Mouse (Mus musculus) neural tube, embryonic 10.5 days (tissue): ENCODE data around the gene Tmeff1.

Source experiments
- DNase-seq: peaks from one replicate; pipeline ENCODE4 v3.0.0-alpha.2; 2017; ENCODE audit warnings: low spot score; ENCODE audit errors: extremely low spot score

Tmeff1 gene

DNA sequence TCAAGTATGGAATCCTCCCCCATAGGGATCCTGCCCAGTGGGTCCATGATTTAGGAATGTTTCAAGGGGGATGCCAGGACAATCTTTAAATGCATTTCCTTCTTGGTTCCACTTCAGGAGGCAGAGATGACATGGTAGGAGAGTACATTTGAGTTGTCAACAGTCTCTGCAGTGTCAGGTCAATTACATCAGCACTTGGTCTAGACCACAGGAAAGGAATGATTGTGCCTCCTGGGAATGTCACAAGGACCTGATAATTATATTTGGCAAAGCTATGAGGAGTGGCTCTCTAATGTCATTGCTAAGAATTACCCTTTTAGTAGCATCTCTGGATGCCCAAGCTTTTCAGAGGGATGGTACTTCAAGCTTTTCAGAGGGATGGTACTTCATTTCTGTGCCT, 20.0 kb upstream of the Tmeff1 start:
- DNase-seq, result no peak

DNA sequence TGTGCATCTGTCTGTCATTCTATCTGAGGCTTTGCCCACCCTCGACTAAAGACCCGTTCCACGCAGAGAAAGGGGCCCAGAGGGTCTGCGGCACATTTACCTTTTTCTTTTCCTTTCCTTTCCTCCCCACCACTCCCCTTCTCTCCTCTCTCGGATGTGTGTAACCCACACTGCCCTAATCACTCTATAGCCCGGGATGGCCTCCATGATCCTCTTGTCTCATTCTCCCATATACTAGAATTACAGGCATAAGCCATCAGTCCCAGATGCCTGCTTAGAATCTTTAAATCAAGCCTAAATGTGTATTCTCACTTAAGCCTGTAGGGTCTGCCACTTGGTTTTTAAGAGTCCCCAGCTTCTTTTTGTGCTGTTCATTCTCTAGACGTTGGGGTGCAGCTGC, 8.6 kb upstream of the Tmeff1 start:
- no peak for DNase-seq

- DNase-seq, result no peak
These were observed 7.1 kb upstream of the Tmeff1 start for GRCm38 (mm10) chr4:48577831-48578230.

GRCm38 (mm10) chr4:48578399-48578798, 6.6 kb upstream of the Tmeff1 start:
- DNase-seq, result no peak

DNA sequence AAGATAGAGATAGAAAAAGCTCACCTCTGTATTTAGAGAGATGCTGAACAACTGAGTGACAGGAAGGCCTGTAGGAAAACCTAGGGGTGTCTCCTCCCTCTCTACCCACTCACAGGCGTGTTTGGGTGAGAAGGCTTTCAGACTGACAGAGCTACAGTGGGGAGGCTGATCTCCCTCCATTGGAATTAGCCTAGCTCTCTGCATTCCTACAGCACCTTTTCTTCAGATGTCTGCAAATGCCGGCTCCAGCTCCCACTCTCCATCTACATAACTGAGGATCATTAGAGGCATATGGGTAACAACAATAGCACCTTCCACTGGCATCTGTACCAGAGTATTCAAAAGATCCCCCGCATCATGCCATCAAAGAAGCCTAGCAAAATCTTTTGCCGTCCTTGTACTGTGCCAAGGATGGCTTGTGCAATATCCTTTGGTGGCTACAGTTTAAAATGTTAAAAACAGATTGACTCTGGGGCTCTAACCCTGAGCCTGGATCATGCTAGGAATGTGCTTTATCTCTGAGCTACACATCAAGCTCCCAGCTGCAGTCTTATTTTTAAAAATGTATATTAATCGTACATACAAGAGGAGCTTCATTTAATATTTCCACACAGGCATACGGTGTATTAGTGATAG, 5.4 kb upstream of the Tmeff1 start:
- no peak for DNase-seq

- no peak for DNase-seq
These were observed 3.8 kb upstream of the Tmeff1 start for GRCm38 (mm10) chr4:48581201-48581600.

- DNase-seq, result no peak
These were observed 3.0 kb upstream of the Tmeff1 start for GRCm38 (mm10) chr4:48581993-48582392.

DNA sequence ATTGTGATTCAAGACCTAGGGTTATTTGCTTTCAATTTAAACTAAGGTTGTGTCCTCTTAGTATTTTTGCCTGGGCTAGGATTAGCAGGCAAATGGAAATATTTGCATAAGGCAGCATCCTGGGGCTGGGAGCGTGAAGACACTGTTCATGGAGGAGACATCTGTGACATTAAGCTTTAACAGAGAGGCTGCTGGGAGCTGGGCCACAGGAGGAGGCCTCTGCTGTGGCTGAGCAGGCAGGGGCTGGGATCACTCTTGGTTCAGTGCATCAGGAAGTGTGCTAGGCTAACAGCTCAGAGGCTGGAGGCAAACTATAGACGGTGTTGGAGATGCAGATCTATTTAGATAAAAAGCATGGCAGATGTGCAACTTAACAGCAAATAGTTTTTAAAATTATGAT, 2.0 kb upstream of the Tmeff1 start:
- no peak for DNase-seq

DNA sequence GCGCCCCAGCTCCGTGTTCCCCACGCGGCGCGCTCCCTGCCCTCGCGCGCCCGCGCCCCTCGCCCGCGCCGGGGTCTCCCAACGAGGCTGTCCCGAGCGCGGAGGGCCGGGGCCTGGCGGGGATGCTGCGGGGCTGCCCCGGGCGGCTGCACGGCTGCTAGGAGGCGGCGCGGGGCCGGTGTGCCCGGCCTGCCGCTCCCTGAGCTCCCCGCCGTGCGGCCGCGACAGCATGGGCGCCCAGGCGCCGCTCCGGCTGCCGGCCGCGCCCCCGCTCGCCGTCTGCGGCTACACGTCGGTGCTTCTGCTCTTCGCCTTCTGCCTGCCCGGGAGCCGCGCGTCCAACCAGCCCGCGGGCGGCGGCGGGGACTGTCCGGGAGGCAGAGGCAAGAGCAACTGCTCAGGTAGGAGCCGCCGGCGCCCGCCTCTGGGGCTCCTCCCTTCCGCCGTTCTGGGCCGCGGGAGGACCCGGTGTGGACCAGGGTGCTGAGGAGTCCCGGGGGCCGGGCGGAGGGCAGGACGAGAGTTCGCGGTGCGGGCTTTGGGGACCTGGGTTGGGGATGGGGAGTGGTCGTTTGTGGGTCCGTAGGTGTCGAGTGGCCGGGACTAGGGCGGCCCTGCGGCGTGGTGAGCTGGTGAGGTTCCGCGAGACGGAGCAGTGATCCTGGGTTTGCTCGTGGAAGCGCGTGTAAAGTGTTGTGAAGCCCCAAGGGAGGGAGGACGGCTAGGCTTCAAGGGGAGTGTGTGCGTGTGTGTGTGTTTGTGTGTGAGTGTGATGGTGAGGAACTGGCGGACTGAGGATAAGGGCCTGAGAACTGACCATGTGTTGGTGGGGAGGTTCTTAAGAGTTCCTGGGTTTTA, 496 bp downstream of the Tmeff1 start:
- peak; percentile 84 for DNase-seq

DNA sequence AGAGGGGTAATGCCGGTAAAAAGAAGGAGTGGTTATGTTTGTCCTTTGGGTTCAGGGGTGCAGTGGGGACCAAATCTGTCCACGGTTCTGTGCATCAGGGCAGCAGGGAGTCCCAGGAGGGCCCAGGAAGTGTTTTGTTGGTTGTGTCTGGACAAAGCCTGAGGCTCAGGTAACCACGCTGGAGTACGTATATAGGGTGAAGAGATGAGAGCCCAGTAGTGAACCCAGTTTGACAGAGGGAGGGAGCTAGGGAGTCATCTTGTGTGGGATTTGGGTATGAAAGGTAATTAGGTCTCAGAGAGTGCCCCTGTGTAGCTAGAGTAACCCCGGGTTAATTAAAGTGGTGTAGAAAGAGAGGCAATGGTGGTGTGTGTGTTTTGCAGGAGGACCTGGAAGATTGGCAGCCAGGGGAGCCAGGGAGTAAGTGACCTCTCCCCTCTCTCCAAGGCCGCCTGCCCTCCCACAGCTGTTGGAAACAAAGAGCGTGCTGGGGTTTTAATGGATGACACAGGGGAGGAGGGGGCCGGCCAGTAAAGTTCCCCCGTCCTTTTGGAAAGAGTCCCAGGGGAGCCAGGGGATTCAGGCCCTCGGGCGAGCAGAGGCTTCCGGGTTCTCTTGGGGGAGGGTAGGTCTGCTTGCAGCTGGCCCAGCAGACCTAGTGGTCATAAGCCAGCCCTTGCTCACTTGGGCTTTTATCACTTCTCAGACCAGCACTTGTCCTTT, 1.3 kb downstream of the Tmeff1 start:
- DNase-seq, result peak; percentile 81

- no peak for DNase-seq
These were observed 2.6 kb downstream of the Tmeff1 start for GRCm38 (mm10) chr4:48587526-48587925.

DNA sequence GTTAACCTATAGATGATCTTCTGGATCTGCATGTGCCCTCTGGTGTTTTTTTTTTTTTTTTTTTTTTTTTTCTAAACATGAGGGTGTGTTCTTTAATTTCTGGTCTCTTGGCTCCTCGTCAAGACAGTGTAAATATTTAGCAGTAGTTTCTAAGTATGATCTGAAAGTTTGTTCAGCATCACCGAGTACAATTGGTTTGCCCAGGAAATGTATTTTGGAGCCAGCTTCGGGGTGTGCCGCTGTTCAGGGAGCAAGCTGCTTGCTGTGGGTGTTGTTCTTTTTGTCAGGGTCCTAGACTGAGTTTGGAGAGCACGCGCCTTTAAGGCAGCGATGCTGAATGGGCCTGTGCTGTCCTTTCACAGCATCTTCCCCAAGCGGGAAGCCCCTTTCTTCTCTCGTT, 3.6 kb downstream of the Tmeff1 start:
- DNase-seq, result no peak

DNA sequence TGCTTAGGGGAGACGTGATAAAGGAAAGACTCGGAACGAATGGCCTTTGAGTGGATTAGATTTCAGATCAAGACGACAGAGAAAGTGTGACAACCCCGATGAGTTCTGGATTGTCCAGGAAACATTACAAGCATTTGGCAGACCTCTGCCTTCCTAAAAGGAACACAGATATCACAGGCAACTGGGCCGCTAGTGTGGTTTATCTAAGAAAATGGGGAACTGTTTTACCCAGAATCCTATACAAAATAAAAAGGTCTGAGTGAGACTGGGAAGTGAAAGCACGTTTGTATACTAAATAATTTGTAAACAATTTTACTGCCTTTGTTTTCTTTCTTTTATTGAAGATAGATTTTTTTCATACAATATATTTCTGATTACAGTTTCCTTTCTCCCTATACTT, 5.9 kb downstream of the Tmeff1 start:
- DNase-seq, result no peak

DNA sequence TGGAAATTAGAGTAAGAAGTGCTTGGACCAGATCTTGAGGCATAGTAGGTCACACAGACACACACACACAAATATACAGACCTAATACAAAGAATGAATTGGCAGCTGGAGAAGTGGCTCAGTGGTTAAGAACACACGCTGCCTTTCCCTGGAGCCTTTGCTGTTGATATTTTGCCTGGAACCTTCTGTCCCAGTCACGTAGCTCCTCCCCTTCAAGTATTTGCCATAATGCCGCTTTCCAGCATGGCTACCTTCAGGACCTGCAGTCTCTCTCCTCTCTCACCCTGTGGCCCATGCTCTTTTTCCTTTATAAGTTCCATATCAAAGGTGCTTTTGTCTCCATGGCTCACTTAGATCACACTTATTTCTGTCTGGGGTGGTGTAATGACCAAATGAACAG, 6.4 kb downstream of the Tmeff1 start:
- DNase-seq, result no peak

DNA sequence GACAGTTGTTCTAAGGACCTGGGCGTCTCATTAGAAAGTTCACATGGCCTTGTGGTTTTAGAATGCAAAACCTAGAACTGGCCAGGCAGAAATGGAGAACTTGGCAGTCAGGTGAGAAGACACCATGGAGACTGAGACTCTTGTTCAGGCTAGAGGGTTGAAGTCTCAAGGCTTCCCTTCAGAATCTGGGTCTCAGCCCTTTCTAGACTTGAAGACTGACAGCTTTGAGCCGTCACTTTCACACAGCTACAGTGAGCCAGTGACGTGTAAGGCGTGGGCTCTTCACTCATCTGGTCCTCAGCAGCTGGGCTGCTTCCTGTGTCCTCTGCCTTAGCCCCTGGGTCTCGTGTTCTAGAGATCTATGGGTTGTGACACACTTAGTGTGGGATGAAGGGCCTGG, 7.4 kb downstream of the Tmeff1 start:
- DNase-seq, result no peak

- no peak for DNase-seq
These were observed 7.9 kb downstream of the Tmeff1 start for GRCm38 (mm10) chr4:48592844-48593243.

- DNase-seq, result no peak
These were observed 11.1 kb downstream of the Tmeff1 start for GRCm38 (mm10) chr4:48596111-48596510.

DNA sequence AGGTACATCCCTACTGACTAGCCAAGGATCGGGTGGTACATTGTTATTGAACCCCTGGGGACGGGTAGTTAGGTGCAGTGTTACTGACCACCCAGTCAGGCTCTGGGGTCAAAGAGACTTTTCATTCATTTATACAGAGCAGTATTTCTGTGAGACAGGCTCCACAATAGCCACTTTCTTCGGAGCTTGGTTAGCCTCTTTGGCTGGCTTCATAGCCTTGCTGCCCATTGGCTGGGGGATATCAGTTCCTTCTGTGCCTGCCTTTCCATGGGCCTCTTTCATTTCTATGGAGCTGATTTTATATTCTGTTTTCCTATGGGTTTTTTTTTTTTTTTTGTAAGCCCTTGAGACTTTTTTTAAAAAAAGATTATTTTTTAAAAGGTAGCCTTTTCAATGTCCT, 20.7 kb downstream of the Tmeff1 start:
- no peak for DNase-seq

- DNase-seq, result no peak
These were observed 24.5 kb downstream of the Tmeff1 start for GRCm38 (mm10) chr4:48609485-48609884.

GRCm38 (mm10) chr4:48610251-48610650, 25.3 kb downstream of the Tmeff1 start:
- DNase-seq, result no peak

- DNase-seq, result no peak
These were observed 30.5 kb downstream of the Tmeff1 start for GRCm38 (mm10) chr4:48615483-48615882.

DNA sequence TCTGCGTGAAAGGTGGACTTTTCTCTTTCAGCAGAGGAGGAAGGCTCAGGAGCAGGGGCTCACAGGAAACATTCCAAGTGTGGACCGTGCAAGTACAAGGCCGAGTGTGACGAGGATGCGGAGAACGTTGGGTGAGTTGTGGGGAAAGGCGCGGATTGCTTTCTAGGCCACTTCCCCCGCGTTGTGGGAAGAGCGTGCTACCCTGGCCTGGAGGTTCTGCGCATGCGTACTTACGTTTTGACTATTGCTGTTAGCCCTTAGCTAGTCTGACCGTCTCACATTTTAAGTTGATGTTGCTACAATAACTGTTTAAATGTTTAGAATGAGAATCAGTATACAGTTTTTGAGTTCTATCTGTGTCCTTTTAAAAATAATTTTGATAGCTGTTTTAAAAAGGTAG, 32.2 kb downstream of the Tmeff1 start:
- DNase-seq, result no peak
